Mouse (Mus musculus) gastrocnemius, adult 2 months (tissue): ENCODE results near the gene Maml2. TPM values are rescaled to one million over a fixed set of nuclear protein-coding genes. Genes with fewer than 3 reads are reported as not detected.
A peak's percentile ranks its signal among the peaks of the same experiment; 100 is the strongest.

ENCODE experiments used
- DNase-seq: peaks from one replicate; pipeline ENCODE4 v3.0.0; 2022
- H3K27ac ChIP-seq: fragments of 200-600 bp; 2 replicates; pipeline ENCODE4 v1.8.1; 2022; ENCODE audit warnings: mild to moderate bottlenecking
- H3K4me3 ChIP-seq: fragments of 200-600 bp; 2 replicates; pipeline ENCODE4 v1.8.1; 2022; ENCODE audit warnings: mild to moderate bottlenecking, moderate library complexity
- CTCF ChIP-seq: fragments of 200-600 bp; IDR thresholded peaks from 2 replicates; pipeline ENCODE4 v1.8.1; 2022; ENCODE audit warnings: antibody characterized with exemption, mild to moderate bottlenecking, moderate library complexity
- intact Hi-C: fragments of 180-260 bp; cut with DNase I; formaldehyde crosslinking; loops from one replicate; pipeline ENCODE4 v1.15.1; 2025
- total RNA-seq, 2 experiments: library from RNA; stranded (reverse); gene quantifications; 2 replicates each; pipeline ENCODE4 v1.2.3; 2021

The Maml2 gene
- total RNA-seq, 2 experiments from 2014 or later, result 2.9 to 3.0 TPM

GRCm38 (mm10) chr9:13491854-13492620, 194.3 kb downstream of the Maml2 start:
- no peak for DNase-seq
- TF ChIP-seq CTCF, result no peak
- Histone ChIP-seq H3K27ac (0 out of 2 replicates have a peak overlapping the region, but pooled peaks have one; percentile 9), H3K4me3 (no peak overlapping the region)
- intact Hi-C loops, result no loop called here

GRCm38 (mm10) chr9:13492807-13493206, 195.1 kb downstream of the Maml2 start:
- no peak for DNase-seq
- Histone ChIP-seq H3K4me3 (no peak overlapping the region), H3K27ac (no peak overlapping the region)
- no peak for TF ChIP-seq CTCF
- intact Hi-C loops, result no loop called here

GRCm38 (mm10) chr9:13493746-13494145, 196.0 kb downstream of the Maml2 start:
- H3K4me3 ChIP-seq, result no peak overlapping the region
- intact Hi-C loops, result no loop called here
- no peak overlapping the region for H3K27ac ChIP-seq
- TF ChIP-seq CTCF, result no peak
- DNase-seq, result no peak

GRCm38 (mm10) chr9:13495530-13495929, 197.8 kb downstream of the Maml2 start:
- intact Hi-C loops, result no loop called here
- H3K27ac ChIP-seq, result no peak overlapping the region
- no peak overlapping the region for H3K4me3 ChIP-seq
- TF ChIP-seq CTCF, result no peak
- no peak for DNase-seq

- DNase-seq, result no peak
- Histone ChIP-seq H3K27ac (peak overlapping the region; percentile 65), H3K4me3 (no peak overlapping the region)
- no peak for TF ChIP-seq CTCF
- intact Hi-C loops, result no loop called here
These were observed 199.3 kb downstream of the Maml2 start for GRCm38 (mm10) chr9:13497016-13497415.

GRCm38 (mm10) chr9:13497690-13498333, 200.1 kb downstream of the Maml2 start:
- DNase-seq, result peak; percentile 23
- no peak for TF ChIP-seq CTCF
- Histone ChIP-seq H3K4me3 (peak overlapping the region; percentile 18; the same call in 1 of the 2 replicates), H3K27ac (peak overlapping the region; percentile 65)
- intact Hi-C loops, result no loop called here

- DNase-seq, result no peak
- no peak overlapping the region for H3K4me3 ChIP-seq
- no peak overlapping the region for H3K27ac ChIP-seq
- TF ChIP-seq CTCF, result no peak
- intact Hi-C loops, result no loop called here
These were observed 202.3 kb downstream of the Maml2 start for GRCm38 (mm10) chr9:13500045-13500444.

GRCm38 (mm10) chr9:13505024-13505423, 207.3 kb downstream of the Maml2 start:
- Histone ChIP-seq H3K4me3 (no peak overlapping the region), H3K27ac (no peak overlapping the region)
- intact Hi-C loops, result loop anchor here (5.0 kb wide), 1 partner anchor 208 kb away; the partner anchor contains the start of gene Maml2
- DNase-seq, result no peak
- TF ChIP-seq CTCF, result no peak

GRCm38 (mm10) chr9:13506956-13507821, 209.4 kb downstream of the Maml2 start:
- no peak for DNase-seq
- Histone ChIP-seq H3K4me3 (no peak overlapping the region), H3K27ac (no peak overlapping the region)
- no peak for TF ChIP-seq CTCF
- intact Hi-C loops, result loop anchor here (5.0 kb wide), 1 partner anchor 210 kb away; the partner anchor contains the start of gene Maml2

GRCm38 (mm10) chr9:13507822-13508188, 210.0 kb downstream of the Maml2 start:
- no peak overlapping the region for H3K27ac ChIP-seq
- no peak for DNase-seq
- no peak for TF ChIP-seq CTCF

GRCm38 (mm10) chr9:13509751-13510150, 212.0 kb downstream of the Maml2 start:
- no peak for TF ChIP-seq CTCF
- DNase-seq, result no peak
- intact Hi-C loops, result loop anchor here (5.0 kb wide), 1 partner anchor 212 kb away; the partner anchor contains the start of gene Maml2

More at GRCm38 (mm10) chr9:13507822-13508188, 210.0 kb downstream of the Maml2 start:
- no peak overlapping the region for H3K4me3 ChIP-seq
- intact Hi-C loops, result loop anchor here (5.0 kb wide), 1 partner anchor 211 kb away; the partner anchor contains the start of gene Maml2

GRCm38 (mm10) chr9:13510621-13511369, 213.0 kb downstream of the Maml2 start:
- peak overlapping the region; percentile 32 for H3K27ac ChIP-seq
- H3K4me3 ChIP-seq, result no peak overlapping the region
- peak; percentile 87 for DNase-seq
- TF ChIP-seq CTCF, result peak; percentile 60
- intact Hi-C loops, result loop anchor here (1.0 kb wide), 1 partner anchor 143 kb away; no protein-coding TSS in a partner anchor

More at GRCm38 (mm10) chr9:13509751-13510150, 212.0 kb downstream of the Maml2 start:
- H3K4me3 ChIP-seq, result no peak overlapping the region
- no peak overlapping the region for H3K27ac ChIP-seq
